8 mouse cellular contexts compared by ENCODE assay signal in the genomic region with DNA sequence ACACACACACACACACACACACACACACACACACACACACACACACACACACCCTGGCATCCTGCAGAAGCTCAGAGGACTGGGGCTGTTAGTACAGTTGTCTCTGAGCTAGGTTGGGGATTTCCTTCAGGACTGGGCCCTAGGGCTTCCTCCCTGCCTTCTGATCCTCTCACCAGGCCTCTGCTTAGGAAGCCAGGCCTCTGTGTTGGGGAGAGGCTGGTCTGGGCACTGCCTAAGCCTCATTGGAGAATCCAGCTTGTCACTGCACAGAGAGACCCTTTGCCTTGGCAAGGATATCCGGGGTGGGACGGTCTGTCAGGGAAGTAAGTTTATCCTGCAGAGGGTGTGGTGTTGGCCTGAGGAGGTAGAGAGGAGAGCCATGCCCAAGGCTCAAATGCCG. TPM values are rescaled to one million over a fixed set of nuclear protein-coding genes. Genes with fewer than 3 reads are reported as not detected.
DNase-seq lines count a peak whose midpoint lies in the region; ATAC-seq and TF ChIP-seq lines count a peak whose summit lies in the region.

No protein-coding gene starts in this region.

- H3K9me3 ChIP-seq in ES-Bruce4 (replicated peaks; ENCODE audit: control insufficient read depth, insufficient read depth, low read length, poor library complexity, severe bottlenecking) = no peaks in the 10 kb centered on the region
- no peaks in the 10 kb centered on the region for H3K9me3 ChIP-seq in hindbrain, postnatal 0 days (ENCODE audit: low read length)

- peak overlapping the region; percentile 27 for H3K27ac ChIP-seq in cerebellum, adult 2 months (ENCODE audit: insufficient read depth, low read length)
- H3K27ac ChIP-seq in ES-Bruce4 (ENCODE audit: insufficient read depth, low read length) = peak overlapping the region; percentile 34; the same call in 1 of the 2 replicates
- no peak overlapping the region for H3K27ac ChIP-seq in hindbrain, postnatal 0 days

- no peak overlapping the region for H3K9ac ChIP-seq in ES-Bruce4 (ENCODE audit: low read depth, poor library complexity, severe bottlenecking)
- no peak overlapping the region for H3K9ac ChIP-seq in hindbrain, postnatal 0 days (replicated peaks; ENCODE audit: low read length)

- H3K4me2 ChIP-seq in hindbrain, postnatal 0 days (ENCODE audit: low read depth, low read length) = peak overlapping the region; percentile 73

- TF ChIP-seq EP300 in ES-Bruce4 (IDR thresholded peaks at IDR 0.05; ENCODE audit: insufficient read depth, low read depth, low read length) = no peak

- H3K4me1 ChIP-seq in cerebellum, adult 2 months (ENCODE audit: control insufficient read depth, insufficient read depth, low read length) = no peaks in the 10 kb centered on the region
- H3K4me1 ChIP-seq in ES-Bruce4 (ENCODE audit: control insufficient read depth, insufficient read depth, low read length) = peaks cover 12% of the 10 kb centered on the region
- H3K4me1 ChIP-seq in hindbrain, postnatal 0 days (ENCODE audit: insufficient read depth, low read length) = peaks cover 16% of the 10 kb centered on the region

- no peaks in the 10 kb centered on the region for H3K36me3 ChIP-seq in ES-Bruce4 (ENCODE audit: control insufficient read depth, insufficient read depth, low read length, poor library complexity, severe bottlenecking)
- no peaks in the 10 kb centered on the region for H3K36me3 ChIP-seq in hindbrain, postnatal 0 days (ENCODE audit: insufficient read depth, low read length)

- no peak for TF ChIP-seq CTCF in cerebellum, adult 2 months (IDR thresholded peaks at IDR 0.05; ENCODE audit: borderline replicate concordance, insufficient read depth, low read depth, low read length)
- TF ChIP-seq CTCF in ES-Bruce4 (IDR thresholded peaks at IDR 0.05; ENCODE audit: low read depth, low read length) = no peak
- no peak for TF ChIP-seq CTCF in hindbrain, postnatal 0 days (IDR thresholded peaks at IDR 0.05; ENCODE audit: low read depth)

- no peaks in the 10 kb centered on the region for H3K27me3 ChIP-seq in cerebellum, adult 2 months (ENCODE audit: control insufficient read depth, insufficient read depth, low read length)
- H3K27me3 ChIP-seq in ES-Bruce4 (ENCODE audit: control insufficient read depth, insufficient read depth, low read length, poor library complexity, severe bottlenecking) = no peaks in the 10 kb centered on the region
- no peaks in the 10 kb centered on the region for H3K27me3 ChIP-seq in hindbrain, postnatal 0 days (ENCODE audit: insufficient read depth, low read length)

- 54% methylated on average over 3 of the region's 3 CpGs for WGBS in cerebellum, adult 2 months
- 55% methylated on average over 3 of the region's 3 CpGs for WGBS in hindbrain, postnatal 0 days

- peak overlapping the region; percentile 14 for H3K4me3 ChIP-seq in cerebellum, adult 2 months (replicated peaks; ENCODE audit: insufficient read depth, low read depth, low read length)
- H3K4me3 ChIP-seq in ES-Bruce4 (ENCODE audit: low read depth, low read length) = no peak overlapping the region
- H3K4me3 ChIP-seq in hindbrain, postnatal 0 days (ENCODE audit: low read length) = no peak overlapping the region

- ATAC-seq in hindbrain, postnatal 0 days = no peak

- DNase-seq in cerebellum, adult 2 months = no peak
- no peak for DNase-seq in cerebellum, adult 11 months
- no peak for DNase-seq in hindbrain, postnatal 0 days (ENCODE audit: low spot score)
- DNase-seq in lung, postnatal 10 days = peak; percentile 71
- DNase-seq in natural killer cell, adult 2 months (ENCODE audit: low spot score in 2 of 2) = no peak
- DNase-seq in adrenal gland, adult (ENCODE audit: inconsistent age in 2 of 2, low spot score in 1 of 2) = no peak
- DNase-seq in yolk sac, embryonic 10.5 days (ENCODE audit: low spot score) = no peak

- no peak for TF ChIP-seq POLR2A in cerebellum, adult 2 months (IDR thresholded peaks at IDR 0.05; ENCODE audit: borderline replicate concordance, insufficient read depth, low read length)
- no peak for TF ChIP-seq POLR2A in ES-Bruce4 (IDR thresholded peaks at IDR 0.05; ENCODE audit: insufficient read depth, low read length)

RNA-seq across cellular contexts. Expression of gene Csrp1, which starts 10.4 kb away (rescaled TPM):
- 364 and 434 TPM in 2 replicates for polyA plus RNA-seq in cerebellum, adult 2 months (2012; rRNA removed)
- polyA plus RNA-seq in ES-Bruce4 (2011; ENCODE audit: insufficient read depth, insufficient read length, low read depth, missing spikeins) = 178 and 190 TPM in 2 replicates
- total RNA-seq in hindbrain, postnatal 0 days (2014; rRNA removed) = 93.1 and 95.2 TPM in 2 replicates
- 33.0 and 35.2 TPM in 2 replicates for polyA plus RNA-seq in hindbrain, postnatal 0 days (2015; fragmentation: Nextera tagmentation; extraction: Ambion mirVana)

RNA-seq across cellular contexts. Expression of gene Phlda3, which starts 35.6 kb away (rescaled TPM):
- 72.7 and 93.0 TPM in 2 replicates for polyA plus RNA-seq in cerebellum, adult 2 months (2012; rRNA removed)
- 88.1 and 98.9 TPM in 2 replicates for polyA plus RNA-seq in ES-Bruce4 (2011; ENCODE audit: insufficient read depth, insufficient read length, low read depth, missing spikeins)
- total RNA-seq in hindbrain, postnatal 0 days (2014; rRNA removed) = 66.4 and 82.3 TPM in 2 replicates
- polyA plus RNA-seq in hindbrain, postnatal 0 days (2015; fragmentation: Nextera tagmentation; extraction: Ambion mirVana) = 51.1 and 51.5 TPM in 2 replicates

RNA-seq across cellular contexts. Expression of gene Tnni1, which starts 48.9 kb away (rescaled TPM):
- polyA plus RNA-seq in cerebellum, adult 2 months (2012; rRNA removed) = 22.1 and 25.9 TPM in 2 replicates
- polyA plus RNA-seq in ES-Bruce4 (2011; ENCODE audit: insufficient read depth, insufficient read length, low read depth, missing spikeins) = 0.53 and 1.0 TPM in 2 replicates
- total RNA-seq in hindbrain, postnatal 0 days (2014; rRNA removed) = 1.3 and 2.4 TPM in 2 replicates
- polyA plus RNA-seq in hindbrain, postnatal 0 days (2015; fragmentation: Nextera tagmentation; extraction: Ambion mirVana) = 1.0 and 1.1 TPM in 2 replicates

Comparison
In these comparisons a context has a peak if more than half of its experiments do, and no peak if none do; other contexts are left out.
1. RNA of gene Tnni1, which starts 48.9 kb away (polyA plus RNA-seq): 22.1 to 25.9 TPM in cerebellum, adult 2 months; 0.53 to 1.0 TPM in ES-Bruce4 and 1.0 to 1.1 TPM in hindbrain, postnatal 0 days; every median in the first group is over 10 times any median in the second.